Mouse (Mus musculus): ENCODE measurements at regions not wholly inside any gene's neighbourhood (a gene's known extent, or its start where the extent isn't known, plus 50 kb on each side); places are given as distances from the start of the nearest gene placed in this dataset.

GRCm38 (mm10) chr3:58364526-58364925 lies 50.0 kb upstream of the Tsc22d2 start:
- no peak for DNase-seq

More at GRCm38 (mm10) chr3:58364526-58364925, 50.0 kb upstream of the Tsc22d2 start:
- intact Hi-C loops (cut with DNase I), result no loop called here

All from heart, postnatal 36 days (tissue).